Mouse (Mus musculus): ENCODE measurements around the gene Tns1. TPM values are rescaled to one million over a fixed set of nuclear protein-coding genes. Genes with fewer than 3 reads are reported as not detected.
A peak's percentile ranks its signal among the peaks of the same experiment; 100 is the strongest.

Gene Tns1
- total and polyA plus RNA-seq, 2 experiments from 2014 or later, result 11.7 to 28.0 TPM

GRCm38 (mm10) chr1:73986268-73987045, 137.8 kb downstream of the Tns1 start:
- DNase-seq (ENCODE audit: low spot score) (peak; percentile 86), ATAC-seq (peak; percentile 51)
- H3K4me2 ChIP-seq (ENCODE audit: low read depth, low read length), result no peak overlapping the region

GRCm38 (mm10) chr1:73985611-73986010, 138.6 kb downstream of the Tns1 start:
- Histone ChIP-seq H3K4me3 (ENCODE audit: low read length) (no peak overlapping the region), H3K4me2 (ENCODE audit: low read depth, low read length) (no peak overlapping the region), H3K9ac (replicated peaks; ENCODE audit: low read length) (no peak overlapping the region), H3K27ac (no peak overlapping the region), H3K9me3 (ENCODE audit: low read length) (no peaks in the 10 kb centered on the region), H3K4me1 (ENCODE audit: insufficient read depth, low read length) (no peaks in the 10 kb centered on the region), H3K27me3 (ENCODE audit: insufficient read depth, low read length) (no peaks in the 10 kb centered on the region), H3K36me3 (ENCODE audit: insufficient read depth, low read length) (no peaks in the 10 kb centered on the region)
- 83% methylated on average over 4 of the region's 4 CpGs for WGBS
- no peak for TF ChIP-seq CTCF (IDR thresholded peaks at IDR 0.05; ENCODE audit: low read depth)
- ATAC-seq (no peak), DNase-seq (ENCODE audit: low spot score) (no peak)

More at GRCm38 (mm10) chr1:73986268-73987045, 137.8 kb downstream of the Tns1 start:
- no peaks in the 10 kb centered on the region for H3K9me3 ChIP-seq (ENCODE audit: low read length)
- 36% methylated on average over 6 of the region's 6 CpGs for WGBS
- H3K36me3 ChIP-seq (ENCODE audit: insufficient read depth, low read length), result no peaks in the 10 kb centered on the region
- TF ChIP-seq CTCF (IDR thresholded peaks at IDR 0.05; ENCODE audit: low read depth), result peak; percentile 85
- H3K4me1 ChIP-seq (ENCODE audit: insufficient read depth, low read length), result no peaks in the 10 kb centered on the region
- H3K27ac ChIP-seq, result no peak overlapping the region
- no peaks in the 10 kb centered on the region for H3K27me3 ChIP-seq (ENCODE audit: insufficient read depth, low read length)
- H3K4me3 ChIP-seq (ENCODE audit: low read length), result no peak overlapping the region
- no peak overlapping the region for H3K9ac ChIP-seq (replicated peaks; ENCODE audit: low read length)

- no peak for TF ChIP-seq CTCF (IDR thresholded peaks at IDR 0.05; ENCODE audit: low read depth)
- Histone ChIP-seq H3K9ac (replicated peaks; ENCODE audit: low read length) (no peak overlapping the region), H3K27me3 (ENCODE audit: insufficient read depth, low read length) (no peaks in the 10 kb centered on the region), H3K9me3 (ENCODE audit: low read length) (no peaks in the 10 kb centered on the region), H3K4me2 (ENCODE audit: low read depth, low read length) (no peak overlapping the region), H3K27ac (peak overlapping the region; percentile 27; the same call in 1 of the 2 replicates), H3K4me1 (ENCODE audit: insufficient read depth, low read length) (peaks cover 6% of the 10 kb centered on the region; the same call in 1 of the 2 replicates), H3K4me3 (ENCODE audit: low read length) (no peak overlapping the region), H3K36me3 (ENCODE audit: insufficient read depth, low read length) (no peaks in the 10 kb centered on the region)
- WGBS, result 46% methylated on average over 3 of the region's 3 CpGs
- DNase-seq (ENCODE audit: low spot score) (peak; percentile 78), ATAC-seq (peak; percentile 87)
These were observed 145.0 kb downstream of the Tns1 start for GRCm38 (mm10) chr1:73979214-73979613.

- DNase-seq (ENCODE audit: low spot score) (no peak), ATAC-seq (no peak)
- Histone ChIP-seq H3K9ac (replicated peaks; ENCODE audit: low read length) (no peak overlapping the region), H3K27ac (no peak overlapping the region), H3K9me3 (ENCODE audit: low read length) (no peaks in the 10 kb centered on the region), H3K27me3 (ENCODE audit: insufficient read depth, low read length) (no peaks in the 10 kb centered on the region), H3K4me2 (ENCODE audit: low read depth, low read length) (no peak overlapping the region), H3K36me3 (ENCODE audit: insufficient read depth, low read length) (no peaks in the 10 kb centered on the region), H3K4me1 (ENCODE audit: insufficient read depth, low read length) (peaks cover 12% of the 10 kb centered on the region; the same call in 1 of the 2 replicates), H3K4me3 (ENCODE audit: low read length) (no peak overlapping the region)
- WGBS, result 83% methylated on average over 1 of the region's 1 CpGs
- TF ChIP-seq CTCF (IDR thresholded peaks at IDR 0.05; ENCODE audit: low read depth), result no peak
These were observed 145.7 kb downstream of the Tns1 start for GRCm38 (mm10) chr1:73978576-73978975.

GRCm38 (mm10) chr1:73973992-73974391, 150.3 kb downstream of the Tns1 start:
- no peak for DNase-seq (ENCODE audit: low spot score)
- WGBS, result 65% methylated on average over 9 of the region's 9 CpGs
- peak; percentile 65; the same call in 1 of the 2 replicates for ATAC-seq
- no peak overlapping the region for H3K4me3 ChIP-seq (ENCODE audit: low read length)
- H3K27ac ChIP-seq, result no peak overlapping the region
- H3K36me3 ChIP-seq (ENCODE audit: insufficient read depth, low read length), result no peaks in the 10 kb centered on the region
- no peak overlapping the region for H3K9ac ChIP-seq (replicated peaks; ENCODE audit: low read length)
- no peak for TF ChIP-seq CTCF (IDR thresholded peaks at IDR 0.05; ENCODE audit: low read depth)
- no peaks in the 10 kb centered on the region for H3K9me3 ChIP-seq (ENCODE audit: low read length)
- H3K4me1 ChIP-seq (ENCODE audit: insufficient read depth, low read length), result peaks cover 10% of the 10 kb centered on the region
- H3K4me2 ChIP-seq (ENCODE audit: low read depth, low read length), result no peak overlapping the region
- no peaks in the 10 kb centered on the region for H3K27me3 ChIP-seq (ENCODE audit: insufficient read depth, low read length)

GRCm38 (mm10) chr1:73972726-73973125, 151.5 kb downstream of the Tns1 start:
- no peaks in the 10 kb centered on the region for H3K9me3 ChIP-seq (ENCODE audit: low read length)
- ATAC-seq, result no peak
- H3K36me3 ChIP-seq (ENCODE audit: insufficient read depth, low read length), result no peaks in the 10 kb centered on the region
- H3K9ac ChIP-seq (replicated peaks; ENCODE audit: low read length), result no peak overlapping the region
- H3K27ac ChIP-seq, result no peak overlapping the region
- no peak overlapping the region for H3K4me2 ChIP-seq (ENCODE audit: low read depth, low read length)
- H3K4me1 ChIP-seq (ENCODE audit: insufficient read depth, low read length), result peaks cover 19% of the 10 kb centered on the region
- DNase-seq (ENCODE audit: low spot score), result no peak
- TF ChIP-seq CTCF (IDR thresholded peaks at IDR 0.05; ENCODE audit: low read depth), result no peak
- H3K27me3 ChIP-seq (ENCODE audit: insufficient read depth, low read length), result no peaks in the 10 kb centered on the region
- no peak overlapping the region for H3K4me3 ChIP-seq (ENCODE audit: low read length)
- 43% methylated on average over 5 of the region's 5 CpGs for WGBS

GRCm38 (mm10) chr1:73970161-73970730, 154.0 kb downstream of the Tns1 start:
- Histone ChIP-seq H3K27ac (no peak overlapping the region), H3K9me3 (ENCODE audit: low read length) (no peaks in the 10 kb centered on the region), H3K9ac (replicated peaks; ENCODE audit: low read length) (no peak overlapping the region), H3K4me3 (ENCODE audit: low read length) (no peak overlapping the region), H3K36me3 (ENCODE audit: insufficient read depth, low read length) (no peaks in the 10 kb centered on the region), H3K4me1 (ENCODE audit: insufficient read depth, low read length) (peaks cover 21% of the 10 kb centered on the region), H3K27me3 (ENCODE audit: insufficient read depth, low read length) (no peaks in the 10 kb centered on the region), H3K4me2 (ENCODE audit: low read depth, low read length) (no peak overlapping the region)
- DNase-seq (ENCODE audit: low spot score), result no peak
- ATAC-seq, result no peak
- no peak for TF ChIP-seq CTCF (IDR thresholded peaks at IDR 0.05; ENCODE audit: low read depth)
- WGBS, result 49% methylated on average over 5 of the region's 5 CpGs
